Mouse (Mus musculus) MEL (cell line): ENCODE data around the gene Ugt1a10. TPM values are rescaled to one million over a fixed set of nuclear protein-coding genes. Genes with fewer than 3 reads are reported as not detected.

ENCODE experiments used
- DNase-seq: peaks from one replicate; pipeline ENCODE4 v3.0.0; 2011; ENCODE audit warnings: low read depth, low spot score
- H3K27ac ChIP-seq: 2 replicates; pipeline ENCODE4 v1.5.1; 2012; ENCODE audit warnings: low read depth, mild to moderate bottlenecking, control low read depth, low read length, moderate library complexity; ENCODE audit not compliant: control insufficient read depth
- H3K27me3 ChIP-seq, 2 experiments: fragments of 150-350 bp in 1 of 2; sonication (generic) in 1 of 2; 2 replicates each; pipeline ENCODE4 v1.6.1; 2012; ENCODE audit warnings: low read length in 2 of 2, mild to moderate bottlenecking in 2 of 2, improper control_type of control experiment in 1 of 2, moderate library complexity in 1 of 2; ENCODE audit not compliant: insufficient read depth in 2 of 2, control insufficient read depth in 1 of 2
- H3K36me3 ChIP-seq, 2 experiments: 2 replicates each; pipeline ENCODE4 v1.6.1; 2012 to 2014; ENCODE audit warnings: low read length in 2 of 2, improper control_type of control experiment in 1 of 2, inconsistent platforms in 1 of 2, mild to moderate bottlenecking in 1 of 2; ENCODE audit not compliant: insufficient read depth in 2 of 2, control insufficient read depth in 1 of 2
- H3K4me1 ChIP-seq, 2 experiments: fragments of 150-350 bp in 1 of 2; sonication (generic) in 1 of 2; 2 replicates each; pipeline ENCODE4 v1.6.1; 2012; ENCODE audit warnings: low read length in 2 of 2, improper control_type of control experiment in 1 of 2, mild to moderate bottlenecking in 1 of 2; ENCODE audit not compliant: insufficient read depth in 2 of 2, control insufficient read depth in 1 of 2
- H3K4me3 ChIP-seq, 2 experiments: fragments of 150-350 bp in 1 of 2; sonication (generic) in 1 of 2; 2 replicates each; pipeline ENCODE4 v1.5.1; 2012; ENCODE audit warnings: low read depth in 2 of 2, low read length in 2 of 2, mild to moderate bottlenecking in 2 of 2, moderate library complexity in 2 of 2, control low read depth in 1 of 2, improper control_type of control experiment in 1 of 2; ENCODE audit not compliant: control insufficient read depth in 1 of 2, insufficient read depth in 1 of 2
- H3K79me2 ChIP-seq: 2 replicates; pipeline ENCODE4 v1.6.1; 2012; ENCODE audit warnings: mild to moderate bottlenecking, low read length, moderate library complexity; ENCODE audit not compliant: control insufficient read depth, poor library complexity, insufficient read depth
- H3K9ac ChIP-seq: 2 replicates; pipeline ENCODE4 v1.6.1; 2012; ENCODE audit warnings: low read depth, mild to moderate bottlenecking, control low read depth, low read length, moderate library complexity; ENCODE audit not compliant: control insufficient read depth, poor library complexity, severe bottlenecking
- H3K9me3 ChIP-seq: fragments of 150-350 bp; sonication (generic); replicated peaks from 2 replicates; pipeline ENCODE4 v1.6.1; 2012; ENCODE audit warnings: mild to moderate bottlenecking, low read length, improper control_type of control experiment, moderate library complexity; ENCODE audit not compliant: insufficient read depth
- E2F4 ChIP-seq: IDR thresholded peaks from 2 replicates; pipeline ENCODE4 v1.6.1; 2011; ENCODE audit warnings: low read depth, low read length, improper control_type of control experiment, borderline replicate concordance
- ELF1 ChIP-seq: IDR thresholded peaks from 2 replicates; pipeline ENCODE4 v1.6.1; 2014; ENCODE audit warnings: low read depth, mild to moderate bottlenecking, inconsistent platforms, low read length, improper control_type of control experiment, moderate library complexity
- EP300 ChIP-seq, 2 experiments: IDR thresholded peaks; 2 replicates each; pipeline ENCODE4 v1.6.1; 2011; ENCODE audit warnings: improper control_type of control experiment in 2 of 2, low read length in 2 of 2, low read depth in 1 of 2, mild to moderate bottlenecking in 1 of 2
- ETS1 ChIP-seq: IDR thresholded peaks from 2 replicates; pipeline ENCODE4 v1.6.1; 2012; ENCODE audit warnings: low read depth, mild to moderate bottlenecking, inconsistent platforms, low read length, improper control_type of control experiment, moderate library complexity
- GATA1 ChIP-seq: IDR thresholded peaks from 2 replicates; pipeline ENCODE4 v1.6.1; 2011; ENCODE audit warnings: low read depth, low read length, improper control_type of control experiment
- MEF2A ChIP-seq: IDR thresholded peaks from 2 replicates; pipeline ENCODE4 v1.6.1; 2014; ENCODE audit warnings: low read depth, mild to moderate bottlenecking, inconsistent platforms, low read length, improper control_type of control experiment; ENCODE audit not compliant: poor library complexity, insufficient replicate concordance, severe bottlenecking; ENCODE audit errors: extremely low read depth
- MXI1 ChIP-seq: IDR thresholded peaks from 2 replicates; pipeline ENCODE4 v1.6.1; 2011; ENCODE audit warnings: mild to moderate bottlenecking, low read depth, low read length, improper control_type of control experiment
- NRF1 ChIP-seq: IDR thresholded peaks from 2 replicates; pipeline ENCODE4 v1.6.1; 2014; ENCODE audit warnings: low read depth, mild to moderate bottlenecking, inconsistent platforms, low read length, improper control_type of control experiment, moderate library complexity; ENCODE audit not compliant: poor library complexity, insufficient read depth, severe bottlenecking
- POLR2A ChIP-seq, 2 experiments: IDR thresholded peaks; 2 replicates each; pipeline ENCODE4 v1.6.1; 2011 to 2012; ENCODE audit warnings: low read length in 2 of 2, mild to moderate bottlenecking in 2 of 2, control low read depth in 1 of 2, improper control_type of control experiment in 1 of 2, low read depth in 1 of 2, moderate library complexity in 1 of 2; ENCODE audit not compliant: control insufficient read depth in 1 of 2, insufficient read depth in 1 of 2, poor library complexity in 1 of 2
- POLR2AphosphoS5 ChIP-seq: IDR thresholded peaks from 2 replicates; pipeline ENCODE4 v1.6.1; 2012; ENCODE audit warnings: low read depth, borderline replicate concordance, mild to moderate bottlenecking, inconsistent platforms, low read length, moderate library complexity, mixed read lengths
- RAD21 ChIP-seq: IDR thresholded peaks from 2 replicates; pipeline ENCODE4 v1.6.1; 2011; ENCODE audit warnings: mild to moderate bottlenecking, low read depth, low read length, improper control_type of control experiment
- SMC3 ChIP-seq: IDR thresholded peaks from 2 replicates; pipeline ENCODE4 v1.6.1; 2011; ENCODE audit warnings: low read depth, low read length, improper control_type of control experiment
- TAL1 ChIP-seq: IDR thresholded peaks from 2 replicates; pipeline ENCODE4 v1.6.1; 2012; ENCODE audit warnings: mild to moderate bottlenecking, inconsistent platforms, low read length, moderate library complexity, mixed read lengths
- TBP ChIP-seq: IDR thresholded peaks from 2 replicates; pipeline ENCODE4 v1.8.0; 2011; ENCODE audit warnings: low read depth, low read length, improper control_type of control experiment
- TCF12 ChIP-seq: IDR thresholded peaks from 2 replicates; pipeline ENCODE4 v1.6.1; 2014; ENCODE audit warnings: low read depth, mild to moderate bottlenecking, inconsistent platforms, low read length, improper control_type of control experiment, moderate library complexity
- USF2 ChIP-seq, 2 experiments: IDR thresholded peaks; 2 replicates each; pipeline ENCODE4 v1.6.1; 2011 to 2012; ENCODE audit warnings: improper control_type of control experiment in 2 of 2, low read length in 2 of 2, borderline replicate concordance in 1 of 2, inconsistent platforms in 1 of 2, low read depth in 1 of 2, mild to moderate bottlenecking in 1 of 2; ENCODE audit not compliant: insufficient read depth in 1 of 2
- ZC3H11A ChIP-seq: IDR thresholded peaks from 2 replicates; pipeline ENCODE4 v1.6.1; 2012; ENCODE audit warnings: low read depth, mild to moderate bottlenecking, inconsistent platforms, low read length, improper control_type of control experiment
- polyA plus RNA-seq, 2 experiments: library from polyadenylated mRNA; stranded (reverse) in 1 of 2; unstranded in 1 of 2; fragments of >175 nt in 1 of 2; fragments of >200 nt in 1 of 2; gene quantifications; 2 replicates each; pipeline versions ENCODE4 v1.2.1 to v1.2.4; 2012; ENCODE audit warnings: low replicate concordance in 2 of 2, low read depth in 1 of 2; ENCODE audit not compliant: insufficient read length in 2 of 2, insufficient read depth in 1 of 2, missing spikeins in 1 of 2
- total RNA-seq: library from RNA; depleted of rRNA; stranded (reverse); fragments of 300-350 nt; gene quantifications from 2 replicates; pipeline ENCODE4 v1.2.3, GENCODE M21; 2012

Ugt1a10 gene
- total and polyA plus RNA-seq, 3 experiments = not detected

- Histone ChIP-seq H3K27me3 (no peaks in the 10 kb centered on the region), H3K36me3 (peaks cover 0 to 4% of the 10 kb centered on the region in 2 experiments; a peak in 2 of 4 replicates), H3K4me3 (no peak overlapping the region), H3K4me1 (no peaks in the 10 kb centered on the region), H3K9me3 (no peaks in the 10 kb centered on the region), H3K27ac (peak overlapping the region; percentile 39), H3K9ac (no peak overlapping the region), H3K79me2 (no peaks in the 10 kb centered on the region)
- peak; percentile 53 for DNase-seq
- TF ChIP-seq ELF1 (no peak), TBP (no peak), EP300 (IDR thresholded peaks at IDR 0.05; ENCODE audit: low read depth in 1 of 2, low read length in 2 of 2) (peak; percentile 70 to 74), RAD21 (no peak), ETS1 (0 out of 2 replicates have a peak, but pooled peaks have one; percentile 22), TCF12 (peak; percentile 74), TAL1 (peak; percentile 35; the same call in 1 of the 2 replicates), GATA1 (peak; percentile 84)
These were observed 151.8 kb downstream of the Ugt1a10 start for GRCm38 (mm10) chr1:88206843-88207479.

GRCm38 (mm10) chr1:88211812-88212211 lies 156.6 kb downstream of the Ugt1a10 start, which contains the start of gene Ugt1a1:
TSS of gene Ugt1a1 (plus strand) at chr1:88211959.
- Histone ChIP-seq H3K9me3 (no peaks in the 10 kb centered on the region), H3K9ac (no peak within 1 kb of the TSS), H3K36me3 (peaks cover 0 to 4% of the 10 kb centered on the region in 2 experiments; a peak in 2 of 4 replicates), H3K27me3 (no peaks in the 10 kb centered on the region), H3K79me2 (no peaks in the 10 kb centered on the region), H3K4me1 (no peaks in the 10 kb centered on the region), H3K27ac (no peak within 1 kb of the TSS), H3K4me3 (no peak within 1 kb of the TSS)
- TF ChIP-seq ZC3H11A (no peak), MEF2A (no peak), MXI1 (no peak), EP300 (IDR thresholded peaks at IDR 0.05; ENCODE audit: low read depth in 1 of 2, low read length in 2 of 2) (no peak), POLR2A (IDR thresholded peaks at IDR 0.05; ENCODE audit: control insufficient read depth in 1 of 2, insufficient read depth in 1 of 2, low read depth in 1 of 2, low read length in 2 of 2, poor library complexity in 1 of 2) (no peak), SMC3 (no peak), POLR2AphosphoS5 (no peak), E2F4 (no peak), GATA1 (no peak), NRF1 (no peak), USF2 (IDR thresholded peaks at IDR 0.05; ENCODE audit: borderline replicate concordance in 1 of 2, insufficient read depth in 1 of 2, low read depth in 1 of 2, low read length in 2 of 2) (no peak)
- peak; percentile 4 for DNase-seq
